Mouse (Mus musculus) E14TG2a.4 (cell line): ENCODE results near the gene Csl.

Source experiments
- H3K27me3 ChIP-seq: 2 replicates; pipeline ENCODE4 v1.6.1; 2014; ENCODE audit warnings: low read length, control low read depth; ENCODE audit not compliant: insufficient read depth
- H3K36me3 ChIP-seq: 2 replicates; pipeline ENCODE4 v1.6.1; 2014; ENCODE audit warnings: low read length, control low read depth; ENCODE audit not compliant: insufficient read depth
- H3K4me1 ChIP-seq: replicated peaks from 2 replicates; pipeline ENCODE4 v1.6.1; 2014; ENCODE audit warnings: low read depth, low read length, control low read depth
- H3K4me3 ChIP-seq: replicated peaks from 2 replicates; pipeline ENCODE4 v1.5.1; 2014; ENCODE audit warnings: mild to moderate bottlenecking, low read length
- H3K9me3 ChIP-seq: 2 replicates; pipeline ENCODE4 v1.6.1; 2014; ENCODE audit warnings: low read length, control low read depth
- CTCF ChIP-seq: conservative IDR thresholded peaks from 2 replicates; pipeline ENCODE4 v1.5.1; 2014; ENCODE audit warnings: low read length
- NANOG ChIP-seq: IDR thresholded peaks from 2 replicates; pipeline ENCODE4 v1.6.1; 2014; ENCODE audit warnings: borderline replicate concordance, low read length, mixed read lengths
- POU5F1 ChIP-seq: IDR thresholded peaks from 2 replicates; pipeline ENCODE4 v1.6.1; 2014; ENCODE audit warnings: low read length, borderline replicate concordance

Gene Csl

DNA sequence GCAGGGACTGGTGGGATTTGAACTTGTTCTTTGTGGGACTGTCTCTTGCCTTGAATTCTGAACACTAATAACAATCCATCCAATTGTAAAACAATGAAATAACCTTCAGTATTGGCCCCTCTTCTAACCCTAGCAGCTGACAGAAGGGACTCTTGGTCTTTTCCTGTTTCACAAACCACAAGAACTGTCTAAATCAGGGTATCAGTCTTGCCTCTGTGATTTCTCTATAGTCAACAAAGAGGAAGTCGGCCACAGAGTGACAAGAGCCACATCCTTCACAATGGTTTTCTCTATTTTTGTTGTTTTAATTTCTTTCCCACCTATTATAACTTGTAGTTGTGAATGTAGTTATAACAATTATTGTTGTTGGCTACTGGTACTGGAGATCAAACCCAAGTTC lies 47.9 kb downstream of the Csl start:
- H3K4me1 ChIP-seq: no peaks in the 10 kb centered on the region
- no peaks in the 10 kb centered on the region for H3K36me3 ChIP-seq
- no peak for TF ChIP-seq NANOG
- TF ChIP-seq POU5F1: no peak
- TF ChIP-seq CTCF: no peak
- no peak overlapping the region for H3K4me3 ChIP-seq
- no peaks in the 10 kb centered on the region for H3K27me3 ChIP-seq
- H3K9me3 ChIP-seq: peaks cover 13% of the 10 kb centered on the region
